Mouse (Mus musculus) limb, embryonic 11.5 days (tissue): ENCODE results near the gene 4921501E09Rik. TPM values are rescaled to one million over a fixed set of nuclear protein-coding genes. Genes with fewer than 3 reads are reported as not detected.

ENCODE experiments used
- ATAC-seq: fragments of 200-750 bp; cut with Nextera tagmentation; 2 replicates; pipeline ENCODE4 v1.8.0; 2017; ENCODE audit warnings: low read depth; ENCODE audit not compliant: insufficient number of reproducible peaks, low FRiP score, low TSS enrichment
- DNase-seq: peaks from one replicate; pipeline ENCODE4 v3.0.0-alpha.2; 2015; ENCODE audit warnings: low spot score
- H3K27ac ChIP-seq: fragments of 300-500 bp; sonication (generic); replicated peaks from 2 replicates; pipeline ENCODE4 v1.5.1; 2014; ENCODE audit warnings: low read depth, mild to moderate bottlenecking, low read length
- H3K27me3 ChIP-seq: fragments of 300-500 bp; sonication (generic); 2 replicates; pipeline ENCODE4 v1.6.1; 2014; ENCODE audit warnings: mild to moderate bottlenecking, low read length, mixed read lengths; ENCODE audit not compliant: control insufficient read depth, insufficient read depth
- H3K36me3 ChIP-seq: fragments of 300-500 bp; sonication (generic); 2 replicates; pipeline ENCODE4 v1.6.1; 2014; ENCODE audit warnings: mild to moderate bottlenecking, low read length, moderate library complexity, mixed read lengths; ENCODE audit not compliant: control insufficient read depth, insufficient read depth
- H3K4me1 ChIP-seq: fragments of 300-500 bp; sonication (generic); 2 replicates; pipeline ENCODE4 v1.6.1; 2014; ENCODE audit warnings: low read length, mixed read lengths; ENCODE audit not compliant: control insufficient read depth, insufficient read depth
- H3K4me2 ChIP-seq: fragments of 300-500 bp; sonication (generic); 2 replicates; pipeline ENCODE4 v1.6.1; 2014; ENCODE audit warnings: low read depth, mild to moderate bottlenecking, moderate library complexity; ENCODE audit not compliant: severe bottlenecking
- H3K4me3 ChIP-seq: fragments of 300-500 bp; sonication (generic); 2 replicates; pipeline ENCODE4 v1.5.1; 2014; ENCODE audit warnings: low read depth, low read length
- H3K9ac ChIP-seq: fragments of 300-500 bp; sonication (generic); 2 replicates; pipeline ENCODE4 v1.6.1; 2014; ENCODE audit warnings: mild to moderate bottlenecking, low read length
- H3K9me3 ChIP-seq: fragments of 300-500 bp; sonication (generic); 2 replicates; pipeline ENCODE4 v1.6.1; 2016; ENCODE audit warnings: low read length; ENCODE audit not compliant: control insufficient read depth
- WGBS: fragments of 180-500 bp; shearing (Covaris S2); extraction: QIAGEN DNeasy Blood & Tissue Kit; methylation state at CpG from one replicate; pipeline ENCODE4 v1.1.7; 2014; 5-methylcytosine and 5-hydroxymethylcytosine counted together
- polyA plus RNA-seq: library from polyadenylated mRNA; unstranded; fragments of >200 nt; fragmentation: Nextera tagmentation; extraction: Ambion mirVana; gene quantifications from 2 replicates; pipeline ENCODE4 v1.2.1, GENCODE M21; 2014

The 4921501E09Rik gene
- polyA plus RNA-seq = not detected in 2 replicates

DNA sequence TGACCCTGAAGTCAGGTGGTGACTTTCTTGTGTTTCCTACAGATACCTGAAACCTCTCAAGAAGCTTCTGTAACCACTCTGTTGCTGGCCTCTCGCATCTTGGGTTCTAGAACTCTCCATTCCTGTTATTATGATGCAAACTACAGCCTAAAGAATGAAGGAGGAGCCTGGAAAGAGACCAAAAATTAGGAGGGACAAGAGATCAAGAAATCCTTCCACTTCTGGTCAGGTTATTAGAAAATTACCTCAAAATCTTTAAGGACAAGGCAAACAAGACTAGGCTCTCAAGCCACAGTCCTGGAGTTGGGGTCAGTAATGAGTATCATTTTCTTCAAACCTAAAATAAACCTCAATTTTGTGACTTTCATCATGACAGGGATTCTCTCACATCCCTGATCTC is at the start of gene 4921501E09Rik:
4921501E09Rik (minus strand) TSS at position 101 of the 400 bp plus-strand sequence.
- ATAC-seq (no peak), DNase-seq (no peak)
- Histone ChIP-seq H3K9ac (no peak within 1 kb of the TSS), H3K27ac (no peak within 1 kb of the TSS), H3K27me3 (no peaks in the 10 kb centered on the region), H3K4me2 (no peak within 1 kb of the TSS), H3K36me3 (no peaks in the 10 kb centered on the region), H3K4me3 (no peak within 1 kb of the TSS), H3K9me3 (no peaks in the 10 kb centered on the region), H3K4me1 (no peaks in the 10 kb centered on the region)
- WGBS = 63% methylated on average over 1 of the region's 1 CpGs

DNA sequence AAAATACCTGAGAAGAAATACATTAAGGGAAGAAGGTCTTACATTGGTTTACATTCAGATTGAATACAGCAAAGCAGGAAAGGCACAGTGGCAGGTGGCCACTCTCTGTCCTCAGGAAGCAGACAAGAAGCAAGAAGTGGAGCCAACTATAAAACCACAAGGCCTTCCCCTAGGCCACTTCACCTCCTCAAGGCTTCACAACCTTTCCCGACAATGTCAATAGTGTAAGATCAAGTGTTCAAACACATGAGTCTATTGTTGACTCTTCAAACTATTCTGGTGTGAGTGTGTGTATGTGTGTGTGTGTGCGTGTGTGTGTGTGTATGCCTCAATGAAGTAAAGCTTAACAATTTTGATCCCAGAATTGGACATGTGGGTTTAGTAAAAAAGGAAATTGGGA is 29.5 kb upstream of the 4921501E09Rik start:
- H3K4me1 ChIP-seq = no peaks in the 10 kb centered on the region
- no peak overlapping the region for H3K4me3 ChIP-seq
- no peaks in the 10 kb centered on the region for H3K9me3 ChIP-seq
- no peak overlapping the region for H3K9ac ChIP-seq
- no peaks in the 10 kb centered on the region for H3K36me3 ChIP-seq
- DNase-seq (no peak), ATAC-seq (no peak)
- WGBS = 97% methylated on average over 2 of the region's 2 CpGs
- H3K27ac ChIP-seq = no peak overlapping the region
- H3K27me3 ChIP-seq = no peaks in the 10 kb centered on the region
- H3K4me2 ChIP-seq = no peak overlapping the region

DNA sequence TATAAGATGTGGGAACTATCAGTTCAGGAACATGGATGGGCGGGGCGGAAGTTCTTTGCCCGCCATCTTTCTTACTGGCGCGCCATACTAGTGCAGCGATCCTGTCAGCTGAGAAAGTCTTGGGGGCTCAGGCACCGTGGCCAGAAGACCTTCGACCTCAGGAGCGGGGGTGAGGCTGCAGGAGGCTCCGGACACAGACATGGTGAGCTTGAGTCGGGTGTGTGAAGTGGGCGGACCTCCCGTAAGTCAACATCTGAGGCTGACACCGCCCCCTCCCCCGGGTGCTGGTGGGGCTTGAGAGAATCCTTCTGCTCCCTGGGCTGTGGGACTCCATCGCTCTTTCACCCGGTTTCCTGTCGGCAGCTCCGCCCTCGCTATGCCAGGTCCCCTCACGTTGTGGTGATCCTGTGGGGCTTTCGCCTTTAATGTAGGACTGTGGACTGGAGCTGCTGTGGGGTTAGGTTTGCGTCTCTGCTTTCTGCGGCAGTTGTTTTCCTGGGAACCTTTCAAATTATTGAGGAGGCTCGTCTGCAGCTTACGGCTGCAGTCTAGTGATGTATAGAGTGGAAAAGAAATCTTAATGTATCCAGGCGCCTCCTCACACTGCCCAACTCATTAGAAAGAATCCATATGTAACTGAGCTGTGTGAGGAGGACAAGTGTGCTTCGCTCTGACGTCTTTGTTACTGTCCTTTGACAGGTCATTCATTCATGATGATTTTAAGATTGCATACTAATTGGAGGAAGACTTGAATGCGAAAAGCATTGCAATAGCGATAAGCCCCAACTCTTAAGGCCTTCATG is 24.7 kb upstream of the 4921501E09Rik start:
- peak overlapping the region; percentile 63; the same call in 1 of the 2 replicates for H3K27ac ChIP-seq
- H3K4me2 ChIP-seq = peak overlapping the region; percentile 43
- H3K4me3 ChIP-seq = peak overlapping the region; percentile 65
- 4% methylated on average over 31 of the region's 31 CpGs for WGBS
- no peaks in the 10 kb centered on the region for H3K4me1 ChIP-seq
- no peaks in the 10 kb centered on the region for H3K27me3 ChIP-seq
- H3K36me3 ChIP-seq = no peaks in the 10 kb centered on the region
- H3K9ac ChIP-seq = peak overlapping the region; percentile 71
- peak; percentile 26; the same call in 1 of the 2 replicates for ATAC-seq
- DNase-seq = peak; percentile 74
- H3K9me3 ChIP-seq = no peaks in the 10 kb centered on the region

DNA sequence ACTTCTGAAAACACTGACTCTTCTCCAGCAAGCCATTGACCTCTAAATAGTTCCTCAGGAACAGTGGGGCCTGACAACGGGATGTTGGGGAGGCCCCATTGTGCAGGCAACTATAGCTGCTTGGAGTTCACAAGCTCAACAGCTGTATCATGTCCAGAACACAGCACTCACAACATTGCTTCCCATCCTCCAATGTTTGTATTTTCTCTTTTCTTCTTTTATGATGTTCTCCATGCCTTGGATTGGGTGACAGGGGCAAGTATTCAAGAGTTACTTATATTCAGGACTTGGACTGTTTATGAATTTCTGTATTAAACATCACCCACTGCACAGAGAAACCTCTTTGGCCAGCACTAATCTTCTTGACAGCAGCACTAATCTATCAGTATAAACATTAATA is 23.8 kb upstream of the 4921501E09Rik start:
- Histone ChIP-seq H3K4me3 (no peak overlapping the region), H3K36me3 (no peaks in the 10 kb centered on the region), H3K4me1 (no peaks in the 10 kb centered on the region), H3K27me3 (no peaks in the 10 kb centered on the region), H3K9me3 (no peaks in the 10 kb centered on the region), H3K27ac (no peak overlapping the region), H3K4me2 (no peak overlapping the region), H3K9ac (no peak overlapping the region)
- ATAC-seq (no peak), DNase-seq (no peak)
- 92% methylated on average over 1 of the region's 1 CpGs for WGBS

DNA sequence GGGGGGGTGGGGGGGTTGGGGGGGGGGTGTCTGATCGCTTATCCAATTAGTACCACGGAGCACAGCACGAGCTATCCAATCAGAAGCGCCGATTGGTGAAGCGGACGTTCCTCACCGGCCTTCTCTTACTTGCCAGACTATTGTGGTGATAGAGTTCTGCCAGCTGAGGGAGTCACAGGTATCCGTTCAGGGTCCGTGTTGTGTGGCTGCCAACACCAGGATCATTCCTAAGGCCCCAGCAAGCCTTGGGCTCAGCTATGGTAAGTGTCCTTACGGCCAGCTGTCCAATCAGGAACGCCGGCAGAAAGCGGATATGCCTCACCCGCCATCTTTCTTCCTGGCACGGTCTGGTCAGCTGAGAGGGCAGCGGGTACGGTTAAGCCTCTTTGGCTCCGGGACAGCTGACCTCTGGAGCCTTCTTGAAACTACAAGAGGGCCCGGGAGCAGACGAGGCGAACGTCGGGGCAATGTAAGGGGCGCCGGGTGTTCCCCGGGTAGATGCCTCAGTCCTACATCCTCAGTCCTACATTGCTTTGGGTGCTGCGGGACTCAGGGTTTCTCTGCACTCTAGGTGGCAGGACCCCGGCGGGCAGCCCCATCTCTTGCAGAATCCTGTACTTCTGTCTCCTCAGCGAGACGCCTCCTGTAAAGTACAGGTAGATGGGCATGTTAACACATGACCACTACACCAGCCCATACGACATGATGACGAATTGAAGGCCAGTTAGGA is 21.5 kb upstream of the 4921501E09Rik start, which contains the start of gene Zfp563:
Zfp563 (plus strand) TSS at position 91 of the 730 bp plus-strand sequence.
- 5% methylated on average over 34 of the region's 34 CpGs for WGBS
- H3K9me3 ChIP-seq = no peaks in the 10 kb centered on the region
- ATAC-seq (peak; percentile 92), DNase-seq (peak; percentile 91)
- peak within 1 kb of the TSS; percentile 55 for H3K4me3 ChIP-seq
- H3K9ac ChIP-seq = peak within 1 kb of the TSS; percentile 74
- H3K36me3 ChIP-seq = no peaks in the 10 kb centered on the region
- H3K4me2 ChIP-seq = peak within 1 kb of the TSS; percentile 73
- H3K27me3 ChIP-seq = no peaks in the 10 kb centered on the region
- H3K27ac ChIP-seq = peak within 1 kb of the TSS; percentile 83
- H3K4me1 ChIP-seq = no peaks in the 10 kb centered on the region

DNA sequence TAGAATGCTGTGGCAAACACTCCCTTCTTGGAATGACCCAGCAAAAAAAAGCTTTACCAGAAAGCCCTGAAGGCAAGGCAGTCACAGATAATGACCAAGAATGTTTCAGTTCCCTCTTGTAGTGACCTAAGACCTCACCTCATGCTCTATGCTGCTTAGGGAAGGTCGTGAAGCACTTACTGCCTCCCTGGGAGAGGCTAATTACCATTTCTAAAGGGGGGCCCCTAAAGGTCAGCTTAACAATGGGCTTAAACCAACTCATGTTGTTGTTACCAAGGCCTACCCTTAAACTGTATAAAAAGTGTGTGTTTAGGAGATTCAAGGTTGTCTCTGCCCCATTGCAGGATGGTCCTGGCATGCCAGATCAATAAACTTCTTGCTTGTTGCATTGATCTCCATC is 4.9 kb downstream of the 4921501E09Rik start:
- no peak overlapping the region for H3K4me3 ChIP-seq
- 3% methylated on average over 1 of the region's 1 CpGs for WGBS
- no peak for ATAC-seq

DNA sequence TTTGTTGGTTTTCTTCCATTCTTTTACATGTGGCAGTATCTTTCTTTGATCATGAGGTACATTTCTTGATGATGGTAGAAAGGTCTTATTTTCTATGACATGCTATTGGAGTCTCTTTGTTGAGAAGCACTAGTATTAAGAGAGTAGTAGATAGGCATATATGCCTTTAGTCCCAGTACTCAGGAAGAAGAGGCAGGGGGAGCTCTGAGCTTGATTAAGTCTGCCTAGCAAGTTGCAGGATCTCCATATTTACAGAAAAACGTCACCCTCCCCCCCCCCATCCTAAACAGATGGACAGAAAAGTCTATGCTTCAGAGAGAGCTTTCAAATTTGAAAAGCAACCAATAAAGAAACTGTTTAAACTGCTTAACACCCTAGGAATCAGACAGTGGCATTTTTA is 9.1 kb downstream of the 4921501E09Rik start:
- 5% methylated on average over 1 of the region's 1 CpGs for WGBS
- H3K36me3 ChIP-seq = no peaks in the 10 kb centered on the region
- H3K27ac ChIP-seq = no peak overlapping the region
- no peak overlapping the region for H3K9ac ChIP-seq
- no peaks in the 10 kb centered on the region for H3K9me3 ChIP-seq
- H3K4me1 ChIP-seq = no peaks in the 10 kb centered on the region
- ATAC-seq = no peak
- no peak for DNase-seq
- no peak overlapping the region for H3K4me2 ChIP-seq
- no peak overlapping the region for H3K4me3 ChIP-seq
- H3K27me3 ChIP-seq = no peaks in the 10 kb centered on the region

More for the DNA sequence above, 4.9 kb downstream of the 4921501E09Rik start:
- Histone ChIP-seq H3K27me3 (no peaks in the 10 kb centered on the region), H3K9me3 (no peaks in the 10 kb centered on the region), H3K9ac (no peak overlapping the region), H3K4me2 (no peak overlapping the region), H3K36me3 (no peaks in the 10 kb centered on the region), H3K27ac (no peak overlapping the region), H3K4me1 (no peaks in the 10 kb centered on the region)
- no peak for DNase-seq
